Mouse (Mus musculus): ENCODE data around the gene Fsip1. TPM values are rescaled to one million over a fixed set of nuclear protein-coding genes. Genes with fewer than 3 reads are reported as not detected.
A peak's percentile ranks its signal among the peaks of the same experiment; 100 is the strongest.

Gene Fsip1
- polyA plus RNA-seq (2014; fragmentation: Nextera tagmentation; extraction: Ambion mirVana), result 0.96 and 1.0 TPM in 2 replicates

- Histone ChIP-seq H3K4me2 (ENCODE audit: low read depth, low read length) (peak within 1 kb of the TSS; percentile 66), H3K9ac (ENCODE audit: low read depth, low read length) (no peak within 1 kb of the TSS), H3K36me3 (ENCODE audit: control insufficient read depth, insufficient read depth, low read length) (no peaks in the 10 kb centered on the region), H3K9me3 (ENCODE audit: control insufficient read depth, low read length) (no peaks in the 10 kb centered on the region), H3K4me1 (ENCODE audit: control insufficient read depth, insufficient read depth, low read length) (no peaks in the 10 kb centered on the region), H3K27ac (replicated peaks; ENCODE audit: low read depth, low read length) (no peak within 1 kb of the TSS), H3K4me3 (ENCODE audit: low read depth, low read length) (peak within 1 kb of the TSS; percentile 39), H3K27me3 (replicated peaks; ENCODE audit: control insufficient read depth, insufficient read depth, low read length) (no peaks in the 10 kb centered on the region)
- DNase-seq (ENCODE audit: low spot score) (peak; percentile 89), ATAC-seq (ENCODE audit: low read depth) (peak; percentile 93)
- WGBS, result under 1% methylated on average over 24 of the region's 25 CpGs
These were observed at the start of gene Fsip1 for GRCm38 (mm10) chr2:118256621-118257053. TSS of gene Fsip1 (minus strand) at chr2:118256966.

GRCm38 (mm10) chr2:118306522-118306895 lies 49.7 kb upstream of the Fsip1 start:
- Histone ChIP-seq H3K9ac (ENCODE audit: low read depth, low read length) (no peak overlapping the region), H3K4me2 (ENCODE audit: low read depth, low read length) (no peak overlapping the region), H3K27me3 (replicated peaks; ENCODE audit: control insufficient read depth, insufficient read depth, low read length) (no peaks in the 10 kb centered on the region), H3K27ac (replicated peaks; ENCODE audit: low read depth, low read length) (no peak overlapping the region), H3K9me3 (ENCODE audit: control insufficient read depth, low read length) (no peaks in the 10 kb centered on the region), H3K36me3 (ENCODE audit: control insufficient read depth, insufficient read depth, low read length) (no peaks in the 10 kb centered on the region), H3K4me1 (ENCODE audit: control insufficient read depth, insufficient read depth, low read length) (no peaks in the 10 kb centered on the region), H3K4me3 (ENCODE audit: low read depth, low read length) (no peak overlapping the region)
- 50% methylated on average over 3 of the region's 3 CpGs for WGBS
- ATAC-seq (ENCODE audit: low read depth) (no peak), DNase-seq (ENCODE audit: low spot score) (no peak)

- WGBS, result 70% methylated on average over 7 of the region's 7 CpGs
- ATAC-seq (ENCODE audit: low read depth), result no peak
- no peak overlapping the region for H3K4me3 ChIP-seq (ENCODE audit: low read depth, low read length)
These were observed 49.2 kb upstream of the Fsip1 start for GRCm38 (mm10) chr2:118305827-118306521.

GRCm38 (mm10) chr2:118303456-118303855 lies 46.7 kb upstream of the Fsip1 start:
- DNase-seq (ENCODE audit: low spot score) (no peak), ATAC-seq (ENCODE audit: low read depth) (no peak)
- Histone ChIP-seq H3K27ac (replicated peaks; ENCODE audit: low read depth, low read length) (no peak overlapping the region), H3K9me3 (ENCODE audit: control insufficient read depth, low read length) (no peaks in the 10 kb centered on the region), H3K9ac (ENCODE audit: low read depth, low read length) (no peak overlapping the region), H3K27me3 (replicated peaks; ENCODE audit: control insufficient read depth, insufficient read depth, low read length) (no peaks in the 10 kb centered on the region), H3K4me1 (ENCODE audit: control insufficient read depth, insufficient read depth, low read length) (no peaks in the 10 kb centered on the region), H3K36me3 (ENCODE audit: control insufficient read depth, insufficient read depth, low read length) (no peaks in the 10 kb centered on the region), H3K4me2 (ENCODE audit: low read depth, low read length) (no peak overlapping the region), H3K4me3 (ENCODE audit: low read depth, low read length) (no peak overlapping the region)
- WGBS, result 83% methylated on average over 4 of the region's 4 CpGs

More at GRCm38 (mm10) chr2:118305827-118306521, 49.2 kb upstream of the Fsip1 start:
- DNase-seq (ENCODE audit: low spot score), result no peak
- no peaks in the 10 kb centered on the region for H3K9me3 ChIP-seq (ENCODE audit: control insufficient read depth, low read length)
- no peak overlapping the region for H3K9ac ChIP-seq (ENCODE audit: low read depth, low read length)
- H3K27ac ChIP-seq (replicated peaks; ENCODE audit: low read depth, low read length), result no peak overlapping the region
- no peaks in the 10 kb centered on the region for H3K27me3 ChIP-seq (replicated peaks; ENCODE audit: control insufficient read depth, insufficient read depth, low read length)
- H3K4me1 ChIP-seq (ENCODE audit: control insufficient read depth, insufficient read depth, low read length), result no peaks in the 10 kb centered on the region
- no peaks in the 10 kb centered on the region for H3K36me3 ChIP-seq (ENCODE audit: control insufficient read depth, insufficient read depth, low read length)
- no peak overlapping the region for H3K4me2 ChIP-seq (ENCODE audit: low read depth, low read length)

GRCm38 (mm10) chr2:118301656-118302055 lies 44.9 kb upstream of the Fsip1 start:
- Histone ChIP-seq H3K27me3 (replicated peaks; ENCODE audit: control insufficient read depth, insufficient read depth, low read length) (no peaks in the 10 kb centered on the region), H3K9me3 (ENCODE audit: control insufficient read depth, low read length) (no peaks in the 10 kb centered on the region), H3K9ac (ENCODE audit: low read depth, low read length) (no peak overlapping the region), H3K4me1 (ENCODE audit: control insufficient read depth, insufficient read depth, low read length) (no peaks in the 10 kb centered on the region), H3K36me3 (ENCODE audit: control insufficient read depth, insufficient read depth, low read length) (no peaks in the 10 kb centered on the region), H3K27ac (replicated peaks; ENCODE audit: low read depth, low read length) (no peak overlapping the region), H3K4me2 (ENCODE audit: low read depth, low read length) (no peak overlapping the region), H3K4me3 (ENCODE audit: low read depth, low read length) (no peak overlapping the region)
- no peak for DNase-seq (ENCODE audit: low spot score)
- ATAC-seq (ENCODE audit: low read depth), result no peak
- 75% methylated on average over 2 of the region's 2 CpGs for WGBS

GRCm38 (mm10) chr2:118301041-118301545 lies 44.3 kb upstream of the Fsip1 start:
- Histone ChIP-seq H3K9me3 (ENCODE audit: control insufficient read depth, low read length) (no peaks in the 10 kb centered on the region), H3K4me1 (ENCODE audit: control insufficient read depth, insufficient read depth, low read length) (no peaks in the 10 kb centered on the region), H3K4me3 (ENCODE audit: low read depth, low read length) (no peak overlapping the region), H3K27me3 (replicated peaks; ENCODE audit: control insufficient read depth, insufficient read depth, low read length) (no peaks in the 10 kb centered on the region), H3K27ac (replicated peaks; ENCODE audit: low read depth, low read length) (no peak overlapping the region), H3K36me3 (ENCODE audit: control insufficient read depth, insufficient read depth, low read length) (no peaks in the 10 kb centered on the region), H3K9ac (ENCODE audit: low read depth, low read length) (no peak overlapping the region), H3K4me2 (ENCODE audit: low read depth, low read length) (no peak overlapping the region)
- WGBS, result 87% methylated on average over 8 of the region's 8 CpGs
- ATAC-seq (ENCODE audit: low read depth) (no peak), DNase-seq (ENCODE audit: low spot score) (no peak)

- H3K4me3 ChIP-seq (ENCODE audit: low read depth, low read length), result no peak overlapping the region
- H3K27me3 ChIP-seq (replicated peaks; ENCODE audit: control insufficient read depth, insufficient read depth, low read length), result no peaks in the 10 kb centered on the region
- no peaks in the 10 kb centered on the region for H3K9me3 ChIP-seq (ENCODE audit: control insufficient read depth, low read length)
- 77% methylated on average over 2 of the region's 2 CpGs for WGBS
- H3K27ac ChIP-seq (replicated peaks; ENCODE audit: low read depth, low read length), result no peak overlapping the region
- no peak for ATAC-seq (ENCODE audit: low read depth)
- no peak for DNase-seq (ENCODE audit: low spot score)
- no peak overlapping the region for H3K9ac ChIP-seq (ENCODE audit: low read depth, low read length)
- H3K4me2 ChIP-seq (ENCODE audit: low read depth, low read length), result no peak overlapping the region
- no peaks in the 10 kb centered on the region for H3K36me3 ChIP-seq (ENCODE audit: control insufficient read depth, insufficient read depth, low read length)
- no peaks in the 10 kb centered on the region for H3K4me1 ChIP-seq (ENCODE audit: control insufficient read depth, insufficient read depth, low read length)
These were observed 43.2 kb upstream of the Fsip1 start for GRCm38 (mm10) chr2:118299981-118300380.

- Histone ChIP-seq H3K27ac (replicated peaks; ENCODE audit: low read depth, low read length) (no peak overlapping the region), H3K4me3 (ENCODE audit: low read depth, low read length) (no peak overlapping the region), H3K9me3 (ENCODE audit: control insufficient read depth, low read length) (no peaks in the 10 kb centered on the region), H3K9ac (ENCODE audit: low read depth, low read length) (no peak overlapping the region), H3K27me3 (replicated peaks; ENCODE audit: control insufficient read depth, insufficient read depth, low read length) (no peaks in the 10 kb centered on the region), H3K4me1 (ENCODE audit: control insufficient read depth, insufficient read depth, low read length) (no peaks in the 10 kb centered on the region), H3K4me2 (ENCODE audit: low read depth, low read length) (no peak overlapping the region), H3K36me3 (ENCODE audit: control insufficient read depth, insufficient read depth, low read length) (no peaks in the 10 kb centered on the region)
- WGBS, result 82% methylated on average over 4 of the region's 4 CpGs
- no peak for DNase-seq (ENCODE audit: low spot score)
- ATAC-seq (ENCODE audit: low read depth), result no peak
These were observed 41.8 kb upstream of the Fsip1 start for GRCm38 (mm10) chr2:118298601-118299000.

GRCm38 (mm10) chr2:118297966-118298365 lies 41.2 kb upstream of the Fsip1 start:
- Histone ChIP-seq H3K27me3 (replicated peaks; ENCODE audit: control insufficient read depth, insufficient read depth, low read length) (no peaks in the 10 kb centered on the region), H3K36me3 (ENCODE audit: control insufficient read depth, insufficient read depth, low read length) (no peaks in the 10 kb centered on the region), H3K9ac (ENCODE audit: low read depth, low read length) (no peak overlapping the region), H3K27ac (replicated peaks; ENCODE audit: low read depth, low read length) (no peak overlapping the region), H3K4me3 (ENCODE audit: low read depth, low read length) (no peak overlapping the region), H3K9me3 (ENCODE audit: control insufficient read depth, low read length) (no peaks in the 10 kb centered on the region), H3K4me1 (ENCODE audit: control insufficient read depth, insufficient read depth, low read length) (no peaks in the 10 kb centered on the region), H3K4me2 (ENCODE audit: low read depth, low read length) (no peak overlapping the region)
- WGBS, result 67% methylated on average over 2 of the region's 2 CpGs
- DNase-seq (ENCODE audit: low spot score) (no peak), ATAC-seq (ENCODE audit: low read depth) (no peak)

Measured in embryonic facial prominence, embryonic 14.5 days (tissue).